In genomic region chr3:70097813-70098212, GRCm38 (mm10) we compare ENCODE assay signal across 13 mouse cellular contexts.
DNase-seq lines count a peak whose midpoint lies in the region; ATAC-seq lines count a peak whose summit lies in the region.
"Had no signal": no experiment of that assay in that cellular context is flagged by ENCODE, and none has a peak within 500 bp of the region (broad histone marks: within the 10 kb centered on the region; RNA-seq: fewer than 3 reads in every experiment).

No protein-coding gene starts in this region.

- ATAC-seq in cerebellum, adult (ENCODE audit: insufficient number of reproducible peaks, low FRiP score, low TSS enrichment) = peak; percentile 57; the same call in 1 of the 2 replicates
- ATAC-seq in frontal cortex, adult (ENCODE audit: low TSS enrichment) = peak; percentile 67
- ATAC-seq: CD4-positive, CD25-positive, alpha-beta regulatory T cell, adult 4 months had no signal

- no peak for DNase-seq in cerebellum, adult 8-10 months
- DNase-seq in frontal cortex, postnatal 25 days (ENCODE audit: low spot score in 2 of 2) = no peak
- peak; percentile 14 for DNase-seq in right cerebral cortex, postnatal 25 days
- DNase-seq in right cerebral cortex, adult 2 months (ENCODE audit: low spot score in 2 of 2) = no peak
- DNase-seq in thymus, postnatal 0 days (ENCODE audit: low spot score) = no peak
- DNase-seq: adrenal gland, postnatal 10 days; B cell, adult 2 months; cerebellum, adult 18-20 months; gastrocnemius, postnatal 14 days; heart, adult 2 months had no signal
